Mouse (Mus musculus) G1E-ER4 (cell line): Measurements from ENCODE around the gene Cngb1. TPM values are rescaled to one million over a fixed set of nuclear protein-coding genes. Genes with fewer than 3 reads are reported as not detected.

Experiments used
- GATA1 ChIP-seq: IDR thresholded peaks from one replicate; pipeline ENCODE4 v1.8.0; 2012; ENCODE audit warnings: low read length, inconsistent platforms
- polyA plus RNA-seq: library from polyadenylated mRNA; stranded (reverse); fragments of >175 nt; gene quantifications from 2 replicates; pipeline ENCODE4 v1.2.3, GENCODE M21; 2012

Cngb1 gene
- polyA plus RNA-seq, 1 experiment: not detected

- TF ChIP-seq GATA1: no peak
Observed at GRCm38 (mm10) chr8:95331720-95332436, 25.5 kb upstream of the Cngb1 start, which contains the start of the genes Zfp319 and Usb1. Gene Zfp319, minus strand, starts transcription at chr8:95331950. Gene Usb1, plus strand, starts transcription at chr8:95332284.

- TF ChIP-seq GATA1: no peak
Observed at GRCm38 (mm10) chr8:95331156-95331719, 24.9 kb upstream of the Cngb1 start.

DNA sequence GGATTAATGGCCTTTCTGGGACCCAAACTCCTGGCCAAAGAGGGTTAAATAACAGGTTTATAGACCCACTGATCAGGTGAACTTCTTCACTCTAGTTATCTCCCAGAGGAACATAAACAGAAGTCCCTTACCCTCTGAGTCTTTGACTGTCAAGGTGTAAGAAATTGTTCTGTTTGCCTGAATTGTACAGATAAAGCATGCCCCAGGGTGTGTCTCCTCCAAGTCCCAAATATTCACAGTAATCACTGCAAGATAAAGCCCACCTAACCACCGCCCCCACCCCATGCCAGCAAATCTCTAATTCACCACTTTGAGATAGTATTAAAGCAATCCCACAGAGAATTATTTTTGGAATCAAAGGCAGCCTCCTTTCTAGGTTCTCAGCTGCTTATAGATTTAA, 24.0 kb upstream of the Cngb1 start:
- no peak for TF ChIP-seq GATA1

DNA sequence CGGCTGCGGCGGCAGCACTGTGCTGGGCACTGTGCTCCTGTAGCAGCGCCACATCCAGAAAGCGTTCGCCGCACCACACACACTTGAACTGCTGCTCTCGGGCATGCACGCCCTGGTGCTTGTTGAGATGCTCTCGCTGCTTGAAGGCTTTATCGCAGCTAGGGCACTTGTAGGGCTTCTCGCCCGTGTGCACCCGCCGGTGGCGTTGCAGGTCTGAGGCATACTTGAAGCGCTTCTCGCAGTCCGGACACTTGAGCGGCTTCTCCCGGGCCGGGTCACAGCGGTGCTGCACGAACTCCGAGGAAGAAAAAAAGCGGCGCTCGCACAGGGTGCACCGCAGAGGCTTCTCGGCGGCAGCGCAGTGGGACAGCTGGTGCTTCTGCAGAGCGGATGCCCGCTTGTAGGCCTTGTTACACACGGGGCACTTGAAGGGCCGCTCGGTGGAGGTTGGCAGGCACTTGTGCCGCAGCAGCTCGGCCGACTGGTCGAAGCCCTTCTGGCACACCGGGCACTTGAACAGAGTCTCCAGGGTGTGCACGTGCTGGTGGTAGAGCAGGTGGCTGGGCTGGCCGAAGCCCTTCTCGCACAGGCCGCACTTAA, 21.6 kb upstream of the Cngb1 start:
- no peak for TF ChIP-seq GATA1

- TF ChIP-seq GATA1: no peak
Observed at GRCm38 (mm10) chr8:95326822-95327221, 20.4 kb upstream of the Cngb1 start.

- no peak for TF ChIP-seq GATA1
Observed at GRCm38 (mm10) chr8:95324646-95325045, 18.3 kb upstream of the Cngb1 start.

DNA sequence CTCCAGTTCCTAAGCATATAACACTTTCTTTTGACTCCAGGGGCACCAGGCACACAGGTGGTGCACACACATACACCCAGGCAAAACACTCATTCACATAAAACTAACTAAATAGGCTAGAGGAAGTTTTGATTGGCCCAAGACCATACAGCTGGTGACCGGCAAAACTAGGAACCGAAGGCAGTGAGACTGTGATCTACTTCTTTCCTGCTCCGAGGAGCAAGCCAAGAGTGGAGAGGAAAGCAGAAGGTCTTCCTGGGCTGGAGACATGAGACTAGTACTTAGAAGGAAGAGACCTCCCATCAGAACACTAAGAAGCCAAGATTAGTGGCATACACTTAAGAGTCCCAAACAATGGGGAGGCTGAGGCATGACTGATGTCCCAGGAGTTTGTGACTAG, 16.8 kb upstream of the Cngb1 start:
- no peak for TF ChIP-seq GATA1

DNA sequence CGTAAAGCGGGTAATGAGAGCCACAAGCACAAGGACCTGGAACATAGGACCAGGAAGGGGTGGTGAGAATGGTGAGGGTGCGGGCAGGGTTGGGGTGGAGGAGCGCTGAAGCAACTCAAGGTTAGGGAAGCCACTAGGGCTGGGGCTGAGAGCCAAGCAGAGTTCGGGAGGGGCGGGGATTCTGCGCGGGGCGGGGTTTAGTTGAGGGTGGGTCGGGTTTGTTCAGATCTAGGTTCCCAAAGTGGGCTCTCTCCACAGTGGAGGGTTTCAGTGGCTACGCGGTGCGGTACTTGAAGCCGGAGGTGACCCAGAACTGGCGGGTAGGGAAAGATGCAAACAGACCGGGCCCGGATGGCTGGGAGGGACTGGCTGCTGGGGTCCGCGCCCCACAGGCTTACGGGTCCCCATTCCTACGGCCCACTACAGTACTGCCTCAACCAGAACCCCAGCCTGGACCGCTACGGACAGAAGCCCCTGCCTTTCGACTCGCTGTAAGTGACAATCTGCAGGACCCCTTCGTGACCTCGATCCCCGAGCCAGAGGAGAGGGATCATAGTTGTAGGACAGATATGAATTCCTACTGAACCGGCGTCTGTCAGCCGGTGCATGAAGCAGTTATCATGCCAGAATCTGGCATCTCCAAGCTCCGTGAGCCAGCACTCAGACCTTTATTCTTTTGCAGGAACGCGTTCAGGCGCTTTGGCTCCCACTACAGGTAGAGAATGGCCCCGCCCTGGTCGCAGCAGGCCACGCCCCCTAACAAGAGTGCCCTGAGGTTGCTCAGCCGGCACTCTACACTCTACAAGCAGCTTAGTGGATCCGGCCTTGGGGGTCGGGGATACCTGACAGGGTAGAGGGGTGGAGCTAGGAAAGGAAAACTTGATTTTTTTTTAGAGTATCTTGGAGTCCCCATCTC, 14.1 kb upstream of the Cngb1 start:
- no peak for TF ChIP-seq GATA1

DNA sequence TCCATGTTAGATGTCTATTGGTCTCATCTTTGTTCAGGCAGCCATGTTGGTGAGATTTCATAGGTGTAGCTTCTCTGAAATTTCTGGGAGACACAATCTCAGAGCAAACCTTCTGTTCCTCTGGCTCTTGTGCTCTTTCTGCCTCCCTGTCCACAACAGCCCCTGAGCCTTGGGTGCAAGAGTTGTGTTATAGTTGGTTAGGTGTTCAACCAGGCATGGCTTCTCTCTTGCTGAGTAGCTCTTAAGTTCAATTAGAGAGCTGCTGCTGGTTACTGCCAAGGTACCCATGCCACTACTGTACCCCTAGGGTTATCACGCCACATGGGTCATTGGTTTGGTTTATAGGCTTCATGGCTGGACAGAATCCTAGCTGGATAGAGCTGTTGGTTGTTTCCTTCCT, 9.0 kb upstream of the Cngb1 start:
- TF ChIP-seq GATA1: no peak

DNA sequence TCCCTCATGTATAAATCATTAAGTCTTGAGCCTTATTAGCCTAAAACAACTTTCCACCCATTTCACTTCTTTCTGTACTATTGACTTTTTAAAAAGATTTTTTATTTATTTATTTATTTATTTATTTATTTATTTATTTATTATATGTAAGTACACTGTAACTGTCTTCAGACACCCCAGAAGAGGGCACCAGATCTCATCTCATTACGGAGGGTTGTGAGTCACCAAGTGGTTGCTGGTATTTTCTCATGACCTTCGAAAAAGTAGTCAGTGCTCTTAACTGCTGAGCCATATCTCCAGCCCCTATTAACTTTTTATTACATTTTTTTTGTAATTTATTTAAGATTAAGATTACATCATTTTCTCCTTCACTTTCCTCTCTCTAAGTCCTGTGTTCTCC, 8.3 kb upstream of the Cngb1 start:
- TF ChIP-seq GATA1: no peak

- no peak for TF ChIP-seq GATA1
Observed at GRCm38 (mm10) chr8:95313857-95314256, 7.5 kb upstream of the Cngb1 start.

- no peak for TF ChIP-seq GATA1
Observed at GRCm38 (mm10) chr8:95312836-95313235, 6.5 kb upstream of the Cngb1 start.

DNA sequence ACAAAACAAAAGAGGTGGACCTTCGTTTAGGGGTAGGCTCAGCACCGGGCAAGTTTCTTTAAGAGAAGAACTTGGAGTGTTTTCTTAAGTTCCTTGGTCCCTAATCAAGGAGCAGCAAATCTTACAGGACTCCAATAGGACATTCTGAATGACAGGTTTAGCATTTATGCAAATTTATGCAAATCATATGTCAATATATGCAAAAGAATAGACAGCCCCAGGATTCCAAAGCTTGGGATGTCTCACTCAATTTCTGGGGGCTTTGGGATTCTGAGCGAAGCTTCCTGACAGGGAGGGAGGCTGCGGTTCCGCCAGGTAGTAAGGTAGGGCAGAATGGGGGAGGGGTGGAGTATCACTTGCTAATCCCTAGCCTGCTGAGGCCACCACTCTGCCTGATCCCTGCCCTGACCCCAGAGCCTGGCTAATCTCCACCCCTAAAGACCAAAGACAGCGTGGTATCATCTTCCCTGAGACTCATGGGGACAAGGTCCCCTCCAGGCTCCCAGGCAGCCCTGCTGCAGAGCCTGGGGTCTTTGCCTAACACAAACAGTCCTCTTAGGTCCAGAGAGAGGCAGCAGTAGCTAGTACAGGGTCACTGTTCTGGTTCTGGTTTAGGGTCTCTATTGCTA, 4.1 kb upstream of the Cngb1 start, which contains the start of gene Tepp:
TSS of gene Tepp (plus strand) at position 225 of the 629 bp plus-strand sequence.
- no peak for TF ChIP-seq GATA1

- no peak for TF ChIP-seq GATA1
Observed at GRCm38 (mm10) chr8:95305526-95305925, 859 bp downstream of the Cngb1 start.

DNA sequence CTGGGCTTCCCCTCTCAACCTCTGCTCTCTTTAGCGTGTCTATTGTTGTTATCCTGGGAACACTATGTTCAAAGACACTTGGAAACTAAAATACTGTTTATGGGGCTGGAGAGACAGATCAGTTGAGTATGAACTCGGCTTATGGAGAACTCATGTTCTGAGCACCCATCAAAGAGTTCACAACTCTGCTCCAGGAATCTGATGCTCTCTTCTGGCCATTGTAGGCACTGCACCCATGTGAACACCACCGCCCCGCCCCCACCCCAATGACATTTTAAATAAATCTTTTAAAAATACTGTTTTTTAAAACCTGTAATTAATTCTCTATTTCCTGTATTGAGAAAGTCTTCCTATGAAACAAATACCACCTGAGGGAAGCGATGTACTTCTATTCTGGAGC, 4.0 kb downstream of the Cngb1 start:
- no peak for TF ChIP-seq GATA1
